ENCODE assay signal across 35 mouse cellular contexts in the genomic region with DNA sequence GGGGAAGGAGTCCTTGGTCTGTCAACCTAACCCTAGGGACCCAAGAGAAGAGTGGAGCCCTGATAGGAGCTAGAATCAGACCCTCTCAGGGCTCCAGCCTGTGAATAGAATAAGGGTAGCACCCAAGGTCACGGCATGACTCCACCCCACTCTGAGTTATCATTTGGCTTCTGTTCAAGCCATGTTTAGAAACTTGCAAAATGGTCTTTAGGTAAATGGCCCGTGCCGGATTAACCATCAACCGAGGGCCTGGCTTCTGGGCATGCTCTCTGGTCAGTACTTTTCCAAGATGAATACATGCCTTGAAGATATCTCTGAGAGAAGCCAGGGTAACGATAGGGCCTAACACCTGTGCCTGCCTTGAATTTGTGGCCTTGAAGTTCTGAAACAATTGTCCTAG. TPM values are rescaled to one million over a fixed set of nuclear protein-coding genes. Genes with fewer than 3 reads are reported as not detected.
DNase-seq lines count a peak whose midpoint lies in the region; ATAC-seq and TF ChIP-seq lines count a peak whose summit lies in the region.
"Had no signal": no experiment of that assay in that cellular context is flagged by ENCODE, and none has a peak within 500 bp of the region (broad histone marks: within the 10 kb centered on the region; RNA-seq: fewer than 3 reads in every experiment).

No protein-coding gene starts in this region.

- peaks cover 7% of the 10 kb centered on the region; the same call in 1 of the 2 replicates for H3K4me1 ChIP-seq in heart, postnatal 0 days (ENCODE audit: control insufficient read depth, insufficient read depth)
- peaks cover 9% of the 10 kb centered on the region for H3K4me1 ChIP-seq in liver, postnatal 0 days (ENCODE audit: insufficient read depth)
- H3K4me1 ChIP-seq in liver, embryonic 12.5 days: no peaks in the 10 kb centered on the region
- H3K4me1 ChIP-seq in forebrain, embryonic 14.5 days (ENCODE audit: control insufficient read depth, insufficient read depth, low read length): no peaks in the 10 kb centered on the region
- H3K4me1 ChIP-seq: forebrain, embryonic 12.5 days; heart, embryonic 10.5 days; hindbrain, embryonic 12.5 days; lung, embryonic 15.5 days; midbrain, embryonic 12.5 days; neural tube, embryonic 13.5 days had no signal

- 61% methylated on average over 5 of the region's 5 CpGs for WGBS in heart, postnatal 0 days
- 67% methylated on average over 5 of the region's 5 CpGs for WGBS in liver, postnatal 0 days (ENCODE audit: insufficient replicate concordance)
- WGBS in liver, embryonic 12.5 days (ENCODE audit: insufficient replicate concordance): 76% methylated on average over 5 of the region's 5 CpGs
- 92% methylated on average over 5 of the region's 5 CpGs for WGBS in forebrain, embryonic 14.5 days

- TF ChIP-seq CTCF in heart, postnatal 0 days (IDR thresholded peaks at IDR 0.05; ENCODE audit: low read depth): no peak
- TF ChIP-seq CTCF in liver, postnatal 0 days (IDR thresholded peaks at IDR 0.05; ENCODE audit: low read depth): no peak

- no peak overlapping the region for H3K9ac ChIP-seq in heart, postnatal 0 days (replicated peaks; ENCODE audit: low read depth, low read length)
- H3K9ac ChIP-seq in liver, postnatal 0 days (replicated peaks): no peak overlapping the region
- H3K9ac ChIP-seq in liver, embryonic 12.5 days: no peak overlapping the region
- no peak overlapping the region for H3K9ac ChIP-seq in forebrain, embryonic 14.5 days (ENCODE audit: low read length)
- H3K9ac ChIP-seq: forebrain, embryonic 12.5 days; heart, embryonic 15.5 days; hindbrain, embryonic 12.5 days; liver, embryonic 14.5 days; lung, embryonic 15.5 days; midbrain, embryonic 12.5 days; neural tube, embryonic 13.5 days had no signal

- H3K4me3 ChIP-seq in heart, postnatal 0 days (ENCODE audit: low read depth, low read length): no peak overlapping the region
- H3K4me3 ChIP-seq in liver, postnatal 0 days (ENCODE audit: low read depth, low read length): no peak overlapping the region
- no peak overlapping the region for H3K4me3 ChIP-seq in liver, embryonic 12.5 days
- H3K4me3 ChIP-seq in forebrain, embryonic 14.5 days (ENCODE audit: low read depth, low read length): no peak overlapping the region
- H3K4me3 ChIP-seq: erythroblast, embryonic 14.5 days; forebrain, embryonic 12.5 days; heart, embryonic 10.5 days; heart, embryonic 15.5 days; hindbrain, embryonic 12.5 days; lung, embryonic 15.5 days; midbrain, embryonic 12.5 days; neural tube, embryonic 13.5 days had no signal

- no peaks in the 10 kb centered on the region for H3K9me3 ChIP-seq in heart, postnatal 0 days (replicated peaks; ENCODE audit: control insufficient read depth, low read length)
- no peaks in the 10 kb centered on the region for H3K9me3 ChIP-seq in liver, postnatal 0 days (ENCODE audit: low read length)
- no peaks in the 10 kb centered on the region for H3K9me3 ChIP-seq in liver, embryonic 12.5 days (replicated peaks)
- H3K9me3 ChIP-seq in forebrain, embryonic 14.5 days (replicated peaks; ENCODE audit: control insufficient read depth, low read length): no peaks in the 10 kb centered on the region
- H3K9me3 ChIP-seq: forebrain, embryonic 12.5 days; G1E; heart, embryonic 10.5 days; heart, embryonic 15.5 days; hindbrain, embryonic 12.5 days; lung, embryonic 15.5 days; midbrain, embryonic 12.5 days; neural tube, embryonic 13.5 days had no signal

- no peak for TF ChIP-seq EP300 in heart, postnatal 0 days (IDR thresholded peaks at IDR 0.05; ENCODE audit: low read depth)
- TF ChIP-seq EP300 in liver, postnatal 0 days (IDR thresholded peaks at IDR 0.05; ENCODE audit: low read depth): no peak

- no peak for DNase-seq in heart, postnatal 0 days (ENCODE audit: low spot score)
- no peak for DNase-seq in heart, adult 11 months
- no peak for DNase-seq in liver, postnatal 0 days
- DNase-seq in kidney, adult 9 months: peak; percentile 82
- peak; percentile 72 to 78 for DNase-seq in kidney, postnatal 36 days
- DNase-seq in cerebellum, postnatal 4 days (ENCODE audit: low spot score in 2 of 2): no peak
- DNase-seq in forebrain, embryonic 14.5 days (ENCODE audit: low spot score): no peak
- DNase-seq: adrenal gland, postnatal 14 days; cerebellum, adult 11-12 months; cerebellum, adult 9-11 months; gastrocnemius, postnatal 14 days; heart, postnatal 36 days; left cerebral cortex, postnatal 4 days; lung, postnatal 36 days had no signal

- no peaks in the 10 kb centered on the region for H3K27me3 ChIP-seq in heart, postnatal 0 days (ENCODE audit: control insufficient read depth, insufficient read depth, low read length)
- no peaks in the 10 kb centered on the region for H3K27me3 ChIP-seq in liver, postnatal 0 days (ENCODE audit: insufficient read depth, low read length)
- H3K27me3 ChIP-seq in liver, embryonic 12.5 days (replicated peaks): peaks cover 4% of the 10 kb centered on the region; the same call in 1 of the 2 replicates
- H3K27me3 ChIP-seq in forebrain, embryonic 14.5 days (replicated peaks; ENCODE audit: control insufficient read depth, insufficient read depth, low read length): no peaks in the 10 kb centered on the region
- H3K27me3 ChIP-seq: forebrain, embryonic 12.5 days; heart, embryonic 15.5 days; hindbrain, embryonic 12.5 days; lung, embryonic 15.5 days; midbrain, embryonic 12.5 days; neural tube, embryonic 13.5 days had no signal

- no peak overlapping the region for H3K4me2 ChIP-seq in heart, postnatal 0 days (ENCODE audit: low read depth, low read length)
- H3K4me2 ChIP-seq in liver, postnatal 0 days (ENCODE audit: low read depth, low read length): no peak overlapping the region
- H3K4me2 ChIP-seq in liver, embryonic 12.5 days: no peak overlapping the region
- H3K4me2 ChIP-seq in forebrain, embryonic 14.5 days (ENCODE audit: low read length): no peak overlapping the region
- H3K4me2 ChIP-seq: forebrain, embryonic 12.5 days; heart, embryonic 15.5 days; hindbrain, embryonic 12.5 days; lung, embryonic 15.5 days; midbrain, embryonic 12.5 days; neural tube, embryonic 13.5 days had no signal

- ATAC-seq in heart, postnatal 0 days (ENCODE audit: insufficient read depth, low read depth): 0 out of 2 replicates have a peak, but pooled peaks have one; percentile 29
- ATAC-seq in liver, postnatal 0 days: 0 out of 2 replicates have a peak, but pooled peaks have one; percentile 27
- ATAC-seq in liver, embryonic 12.5 days: no peak
- ATAC-seq in forebrain, embryonic 14.5 days: no peak
- ATAC-seq: hindbrain, postnatal 0 days had no signal

- no peaks in the 10 kb centered on the region for H3K36me3 ChIP-seq in heart, postnatal 0 days (replicated peaks; ENCODE audit: control insufficient read depth, insufficient read depth, low read length)
- H3K36me3 ChIP-seq in liver, postnatal 0 days (replicated peaks; ENCODE audit: insufficient read depth, low read length): no peaks in the 10 kb centered on the region
- no peaks in the 10 kb centered on the region for H3K36me3 ChIP-seq in liver, embryonic 12.5 days
- H3K36me3 ChIP-seq in forebrain, embryonic 14.5 days (ENCODE audit: control insufficient read depth, insufficient read depth, low read length): no peaks in the 10 kb centered on the region
- H3K36me3 ChIP-seq: forebrain, embryonic 12.5 days; G1E; heart, embryonic 10.5 days; heart, embryonic 15.5 days; hindbrain, embryonic 12.5 days; lung, embryonic 15.5 days; midbrain, embryonic 12.5 days; neural tube, embryonic 13.5 days had no signal

- no peak overlapping the region for H3K27ac ChIP-seq in heart, postnatal 0 days (ENCODE audit: low read depth)
- no peak overlapping the region for H3K27ac ChIP-seq in liver, postnatal 0 days (ENCODE audit: low read depth)
- no peak overlapping the region for H3K27ac ChIP-seq in liver, embryonic 12.5 days
- no peak overlapping the region for H3K27ac ChIP-seq in forebrain, embryonic 14.5 days (ENCODE audit: low read depth, low read length)
- H3K27ac ChIP-seq: forebrain, embryonic 12.5 days; heart, embryonic 10.5 days; heart, embryonic 15.5 days; hindbrain, embryonic 12.5 days; hindbrain, postnatal 0 days; kidney, postnatal 0 days; liver, embryonic 14.5 days; lung, embryonic 15.5 days; midbrain, embryonic 12.5 days; neural tube, embryonic 13.5 days had no signal

RNA-seq across cellular contexts. Expression of gene Slc6a19, which starts 6.6 kb away (rescaled TPM):
- 0.35 TPM in 1 of 2 replicates, not detected in the other for total RNA-seq in heart, postnatal 0 days (2014; rRNA removed; ENCODE audit: low replicate concordance)
- polyA plus RNA-seq in heart, postnatal 0 days (2015; fragmentation: Nextera tagmentation; extraction: Ambion mirVana): not detected in 2 replicates
- polyA plus RNA-seq in liver, postnatal 0 days (2015; fragmentation: Nextera tagmentation; extraction: Ambion mirVana): 1.3 and 1.4 TPM in 2 replicates
- 0.45 and 0.47 TPM in 2 replicates for polyA plus RNA-seq in liver, embryonic 12.5 days (2016; fragmentation: Nextera tagmentation; extraction: Ambion mirVana)
- polyA plus RNA-seq in forebrain, embryonic 14.5 days (2014; fragmentation: Nextera tagmentation; extraction: Ambion mirVana): 0.28 and 0.41 TPM in 2 replicates
- total RNA-seq: granulocyte monocyte progenitor cell, adult 5-6 weeks; heart, postnatal 36 days; left cerebral cortex, postnatal 4 days had no signal
- polyA plus RNA-seq: erythroblast, embryonic 14.5 days; G1E; heart, embryonic 15.5 days; limb, embryonic 14.5 days; lung, embryonic 15.5 days; stomach, embryonic 14.5 days had no signal

RNA-seq across cellular contexts. Expression of gene Slc12a7, which starts 21.7 kb away (rescaled TPM):
- 79.3 and 94.6 TPM in 2 replicates for total RNA-seq in heart, postnatal 0 days (2014; rRNA removed; ENCODE audit: low replicate concordance)
- polyA plus RNA-seq in heart, postnatal 0 days (2015; fragmentation: Nextera tagmentation; extraction: Ambion mirVana): 32.7 and 34.4 TPM in 2 replicates
- polyA plus RNA-seq in liver, postnatal 0 days (2015; fragmentation: Nextera tagmentation; extraction: Ambion mirVana): 6.5 and 7.0 TPM in 2 replicates
- polyA plus RNA-seq in liver, embryonic 12.5 days (2016; fragmentation: Nextera tagmentation; extraction: Ambion mirVana): 10.8 and 11.1 TPM in 2 replicates
- 14.5 and 16.6 TPM in 2 replicates for polyA plus RNA-seq in forebrain, embryonic 14.5 days (2014; fragmentation: Nextera tagmentation; extraction: Ambion mirVana)

RNA-seq across cellular contexts. Expression of gene Slc6a18, which starts 33.4 kb away (rescaled TPM):
- not detected in 2 replicates for total RNA-seq in heart, postnatal 0 days (2014; rRNA removed; ENCODE audit: low replicate concordance)
- not detected in 2 replicates for polyA plus RNA-seq in heart, postnatal 0 days (2015; fragmentation: Nextera tagmentation; extraction: Ambion mirVana)
- not detected in 2 replicates for polyA plus RNA-seq in liver, postnatal 0 days (2015; fragmentation: Nextera tagmentation; extraction: Ambion mirVana)
- not detected in 2 replicates for polyA plus RNA-seq in liver, embryonic 12.5 days (2016; fragmentation: Nextera tagmentation; extraction: Ambion mirVana)
- polyA plus RNA-seq in forebrain, embryonic 14.5 days (2014; fragmentation: Nextera tagmentation; extraction: Ambion mirVana): not detected in 2 replicates
- total RNA-seq: adrenal gland, postnatal 14 days; granulocyte monocyte progenitor cell, adult 5-6 weeks; heart, postnatal 36 days; hindbrain, postnatal 0 days; layer of hippocampus, adult 8-10 months; layer of hippocampus, postnatal 25 days; left cerebral cortex, adult 8-10 months; left cerebral cortex, postnatal 4 days; megakaryocyte, adult 5-6 weeks had no signal
- polyA plus RNA-seq: embryonic facial prominence, embryonic 14.5 days; erythroblast, embryonic 14.5 days; forebrain, embryonic 12.5 days; G1E; heart, embryonic 10.5 days; heart, embryonic 15.5 days; hindbrain, embryonic 12.5 days; hindbrain, postnatal 0 days; liver, embryonic 14.5 days; lung, embryonic 15.5 days; midbrain, embryonic 12.5 days; neural tube, embryonic 13.5 days; stomach, embryonic 14.5 days had no signal

Comparison
In these comparisons a context has a peak if more than half of its experiments do, and no peak if none do; other contexts are left out.
1. ATAC-seq: peak in heart, postnatal 0 days (single experiment) and liver, postnatal 0 days (single experiment); none in liver, embryonic 12.5 days (single experiment) and forebrain, embryonic 14.5 days (single experiment).
2. DNase-seq: peak in kidney, adult 9 months (single experiment) and kidney, postnatal 36 days (2 of 2); none in heart, postnatal 0 days (single experiment), heart, adult 11 months (single experiment), liver, postnatal 0 days (single experiment), cerebellum, postnatal 4 days (0 of 2) and forebrain, embryonic 14.5 days (single experiment).